Mouse (Mus musculus): ENCODE results near the gene Sco1.
A peak's percentile ranks its signal among the peaks of the same experiment; 100 is the strongest.

Sco1 gene

GRCm38 (mm10) chr11:67040483-67040882 lies 12.0 kb upstream of the Sco1 start:
- no peak for DNase-seq (ENCODE audit: extremely low read depth, low read depth)

GRCm38 (mm10) chr11:67043007-67043406 lies 9.5 kb upstream of the Sco1 start:
- DNase-seq (ENCODE audit: extremely low read depth, low read depth) = no peak

- no peak for DNase-seq (ENCODE audit: extremely low read depth, low read depth)
Measured at GRCm38 (mm10) chr11:67044959-67045358, 7.5 kb upstream of the Sco1 start.

- no peak for DNase-seq (ENCODE audit: extremely low read depth, low read depth)
Measured at GRCm38 (mm10) chr11:67047199-67047598, 5.3 kb upstream of the Sco1 start.

GRCm38 (mm10) chr11:67048496-67048895 lies 4.0 kb upstream of the Sco1 start:
- no peak for DNase-seq (ENCODE audit: extremely low read depth, low read depth)

- no peak for DNase-seq (ENCODE audit: extremely low read depth, low read depth)
Measured at GRCm38 (mm10) chr11:67049256-67049655, 3.2 kb upstream of the Sco1 start.

- no peak for DNase-seq (ENCODE audit: extremely low read depth, low read depth)
Measured at GRCm38 (mm10) chr11:67051676-67052320, 672 bp upstream of the Sco1 start.

- no peak for DNase-seq (ENCODE audit: extremely low read depth, low read depth)
Measured at GRCm38 (mm10) chr11:67054754-67055365, 2.4 kb downstream of the Sco1 start.

GRCm38 (mm10) chr11:67061311-67061710 lies 8.8 kb downstream of the Sco1 start:
- no peak for DNase-seq (ENCODE audit: extremely low read depth, low read depth)

- DNase-seq (ENCODE audit: extremely low read depth, low read depth) = no peak
Measured at GRCm38 (mm10) chr11:67062726-67063125, 10.3 kb downstream of the Sco1 start.

- no peak for DNase-seq (ENCODE audit: extremely low read depth, low read depth)
Measured at GRCm38 (mm10) chr11:67067741-67068140, 15.3 kb downstream of the Sco1 start.

- no peak for DNase-seq (ENCODE audit: extremely low read depth, low read depth)
Measured at GRCm38 (mm10) chr11:67072615-67073130, 20.2 kb downstream of the Sco1 start.

- DNase-seq (ENCODE audit: extremely low read depth, low read depth) = no peak
Measured at GRCm38 (mm10) chr11:67075036-67075435, 22.6 kb downstream of the Sco1 start.

- no peak for DNase-seq (ENCODE audit: extremely low read depth, low read depth)
Measured at GRCm38 (mm10) chr11:67076781-67077180, 24.3 kb downstream of the Sco1 start.

GRCm38 (mm10) chr11:67077435-67077834 lies 25.0 kb downstream of the Sco1 start:
- no peak for DNase-seq (ENCODE audit: extremely low read depth, low read depth)

- DNase-seq (ENCODE audit: extremely low read depth, low read depth) = no peak
Measured at GRCm38 (mm10) chr11:67078000-67078399, 25.5 kb downstream of the Sco1 start, which contains the start of gene Myh3. Gene Myh3 (plus strand): TSS chr11:67078300.

- no peak for DNase-seq (ENCODE audit: extremely low read depth, low read depth)
Measured at GRCm38 (mm10) chr11:67078888-67079287, 26.4 kb downstream of the Sco1 start.

- DNase-seq (ENCODE audit: extremely low read depth, low read depth) = no peak
Measured at GRCm38 (mm10) chr11:67079740-67080139, 27.3 kb downstream of the Sco1 start.

- peak; percentile 45 for DNase-seq (ENCODE audit: extremely low read depth, low read depth)
Measured at GRCm38 (mm10) chr11:67080168-67080567, 27.7 kb downstream of the Sco1 start.

GRCm38 (mm10) chr11:67081125-67081649 lies 28.7 kb downstream of the Sco1 start:
- DNase-seq (ENCODE audit: extremely low read depth, low read depth) = peak; percentile 39

- DNase-seq (ENCODE audit: extremely low read depth, low read depth) = peak; percentile 37
Measured at GRCm38 (mm10) chr11:67082188-67082587, 29.7 kb downstream of the Sco1 start.

- DNase-seq (ENCODE audit: extremely low read depth, low read depth) = peak; percentile 66
Measured at GRCm38 (mm10) chr11:67082793-67083192, 30.3 kb downstream of the Sco1 start.

GRCm38 (mm10) chr11:67083239-67083638 lies 30.8 kb downstream of the Sco1 start:
- no peak for DNase-seq (ENCODE audit: extremely low read depth, low read depth)

Data from MEL-GATA-1-ER (cell line).